Mouse (Mus musculus) myocyte (in vitro differentiated cells): Measurements from ENCODE around the gene Zmynd8.

Experiments used
- CEBPB ChIP-seq: IDR thresholded peaks from 2 replicates; pipeline ENCODE4 v1.6.1; 2011; ENCODE audit warnings: mild to moderate bottlenecking, moderate library complexity; ENCODE audit not compliant: poor library complexity, insufficient read depth, severe bottlenecking
- E2F4 ChIP-seq: IDR thresholded peaks from one replicate; pipeline ENCODE4 v1.6.1; 2011; ENCODE audit warnings: mild to moderate bottlenecking, control low read depth, moderate library complexity; ENCODE audit not compliant: insufficient read depth
- MAX ChIP-seq: IDR thresholded peaks from one replicate; pipeline ENCODE4 v1.6.1; 2011; ENCODE audit warnings: low read depth, mild to moderate bottlenecking, control low read depth
- POLR2A ChIP-seq: IDR thresholded peaks from one replicate; pipeline ENCODE4 v1.6.1; 2011; ENCODE audit warnings: low read depth, mild to moderate bottlenecking, control low read depth, moderate library complexity; ENCODE audit not compliant: insufficient read length
- REST ChIP-seq: IDR thresholded peaks from one replicate; pipeline ENCODE4 v1.6.1; 2011; ENCODE audit warnings: mild to moderate bottlenecking, control low read depth, moderate library complexity; ENCODE audit not compliant: insufficient read depth, insufficient read length
- USF1 ChIP-seq: IDR thresholded peaks from one replicate; pipeline ENCODE4 v1.6.1; 2011; ENCODE audit warnings: low read depth, mild to moderate bottlenecking, control low read depth, moderate library complexity

GRCm38 (mm10) chr2:165893232-165893631 lies 5.6 kb downstream of the Zmynd8 start:
- no peak for TF ChIP-seq POLR2A
- TF ChIP-seq REST: no peak
- no peak for TF ChIP-seq MAX
- TF ChIP-seq USF1: no peak
- TF ChIP-seq E2F4: no peak
- no peak for TF ChIP-seq CEBPB
